Mouse (Mus musculus): ENCODE measurements around the gene Snx12.
A peak's percentile ranks its signal among the peaks of the same experiment; 100 is the strongest.
"Not testable (repeated sequence)": the region's sequence is repeated elsewhere in the genome, so short reads cannot be mapped to it uniquely, and the experiment has no call there.

Gene Snx12

GRCm38 (mm10) chrX:101131992-101132791 is 90.2 kb downstream of the Snx12 start:
- DNase-seq (ENCODE audit: low spot score in 2 of 2): no peak

DNA sequence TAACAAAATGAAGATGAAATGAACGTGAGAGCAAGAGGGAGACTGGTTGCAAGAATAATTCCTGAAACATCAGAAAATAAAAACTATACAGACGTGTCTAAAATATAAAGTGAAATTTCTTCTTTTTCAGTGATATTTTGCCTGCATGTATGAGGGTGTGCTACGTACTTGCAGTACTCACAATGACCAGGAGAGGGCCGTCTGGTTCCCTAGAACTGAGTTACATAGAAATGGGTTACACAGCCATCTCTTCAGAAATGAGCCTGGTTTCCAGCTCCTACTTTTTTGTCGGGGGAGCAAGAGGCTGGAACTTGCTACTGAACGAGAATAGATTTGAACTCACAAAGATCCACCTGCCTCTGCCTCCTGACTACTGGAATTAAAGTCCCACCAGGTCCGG is 91.4 kb downstream of the Snx12 start:
- peak; percentile 59 to 84 for DNase-seq (ENCODE audit: low spot score in 2 of 2)

GRCm38 (mm10) chrX:101128559-101128958 is 93.8 kb downstream of the Snx12 start:
- no peak for DNase-seq (ENCODE audit: low spot score in 2 of 2)

- DNase-seq (ENCODE audit: low spot score in 2 of 2): no peak
Observed at GRCm38 (mm10) chrX:101126977-101127376, 95.4 kb downstream of the Snx12 start.

DNA sequence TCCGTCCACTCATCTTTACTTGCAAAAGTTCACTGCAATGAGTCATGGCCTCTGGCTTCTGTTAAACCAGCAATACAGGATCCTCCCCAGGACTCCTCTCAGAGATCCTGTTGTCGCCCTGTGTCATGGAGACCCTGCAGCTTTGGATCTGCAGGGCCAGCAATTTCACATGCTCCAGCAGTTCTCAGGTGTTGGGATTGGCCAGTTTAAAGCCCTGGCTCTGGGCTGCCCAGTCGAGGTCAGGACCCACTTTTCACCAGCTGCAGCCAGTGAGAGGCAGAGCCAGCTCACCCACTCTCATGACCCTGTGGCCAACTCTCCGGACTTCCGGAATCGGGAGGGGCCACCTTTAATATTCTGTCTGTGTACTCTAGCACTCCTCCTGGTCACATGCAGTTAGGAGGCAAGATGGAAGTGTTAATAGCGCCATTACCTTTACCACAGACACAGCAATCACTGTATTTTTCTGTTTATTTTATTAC is 95.8 kb downstream of the Snx12 start:
- DNase-seq (ENCODE audit: low spot score in 2 of 2): no peak

GRCm38 (mm10) chrX:101120546-101120945 is 101.8 kb downstream of the Snx12 start:
- DNase-seq (ENCODE audit: low spot score in 2 of 2): no peak

- DNase-seq (ENCODE audit: low spot score in 2 of 2): no peak
Observed at GRCm38 (mm10) chrX:101085920-101086319, 136.4 kb downstream of the Snx12 start, which contains the start of gene Slc7a3. Gene Slc7a3, minus strand, starts transcription at chrX:101086020.

DNA sequence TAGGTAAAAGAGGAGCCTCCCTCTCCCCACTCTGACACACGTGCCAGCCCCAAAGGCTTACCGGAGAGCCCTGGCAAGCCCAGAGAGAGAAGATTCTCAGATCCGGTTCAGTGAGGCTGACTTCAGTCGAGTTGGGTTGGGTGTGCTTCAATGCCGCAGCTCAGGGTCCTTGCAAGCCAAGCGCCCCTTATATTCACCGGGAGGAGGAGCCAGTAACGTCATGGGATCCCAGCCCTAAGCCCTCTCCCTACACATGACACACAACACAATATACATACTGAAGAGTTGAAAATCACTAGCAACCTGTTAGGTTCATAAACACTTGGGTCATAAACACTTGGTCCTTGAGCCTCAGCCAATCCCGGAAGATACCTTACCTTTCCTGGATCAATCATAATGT is 137.2 kb downstream of the Snx12 start:
- not testable (repeated sequence) for DNase-seq (ENCODE audit: low spot score in 2 of 2)

DNA sequence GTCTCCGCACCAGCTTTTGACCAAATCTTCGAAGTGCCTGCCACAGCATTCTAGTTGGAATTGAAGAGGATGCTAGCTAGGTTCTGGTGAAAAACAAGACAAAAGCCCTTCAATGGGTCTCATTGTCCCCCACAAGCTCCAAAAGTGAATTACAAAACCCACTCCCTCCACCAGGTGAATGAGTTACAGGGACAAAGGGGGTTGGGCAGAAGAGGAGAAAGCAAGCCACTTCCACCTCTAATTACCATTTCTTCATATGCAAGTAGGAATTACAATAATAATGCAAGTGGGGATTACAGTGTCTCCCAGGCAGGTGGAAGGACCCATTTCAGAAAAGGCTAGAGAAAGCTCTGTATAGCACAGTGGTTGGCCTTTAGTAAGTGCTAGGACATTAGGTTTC is 138.2 kb downstream of the Snx12 start:
- DNase-seq (ENCODE audit: low spot score in 2 of 2): no peak

- DNase-seq (ENCODE audit: low spot score in 2 of 2): no peak
Observed at GRCm38 (mm10) chrX:101065245-101065644, 157.1 kb downstream of the Snx12 start.

- DNase-seq (ENCODE audit: low spot score in 2 of 2): no peak
Observed at GRCm38 (mm10) chrX:101063503-101063902, 158.9 kb downstream of the Snx12 start.

DNA sequence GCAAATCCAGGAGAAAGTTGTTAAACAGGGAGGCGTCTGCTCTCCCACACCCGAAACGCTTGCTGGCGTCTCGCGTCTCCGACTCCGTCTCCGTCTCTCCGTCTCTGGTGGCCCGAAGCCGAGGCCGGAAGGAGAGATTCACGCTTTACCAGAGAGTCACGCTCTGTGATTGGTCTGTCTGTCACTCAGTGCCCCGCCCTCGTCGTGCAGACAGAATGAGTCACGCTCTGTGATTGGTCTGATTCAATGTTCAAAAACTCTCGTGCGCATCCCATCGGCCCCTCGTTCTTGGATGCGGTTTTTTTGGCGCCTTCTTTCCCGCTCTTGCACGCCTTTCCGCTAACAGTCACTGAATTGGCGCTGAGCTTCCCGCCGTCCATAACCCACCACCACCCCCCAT is 162.8 kb downstream of the Snx12 start, which contains the start of gene Tex11:
Gene Tex11, minus strand, starts transcription at position 127 of the 400 bp plus-strand sequence.
- no peak for DNase-seq (ENCODE audit: low spot score in 2 of 2)
